Mouse (Mus musculus): ENCODE data around the gene Itgb2l.
"Not testable (repeated sequence)": the region's sequence is repeated elsewhere in the genome, so short reads cannot be mapped to it uniquely, and the experiment has no call there.

Itgb2l gene

GRCm38 (mm10) chr16:96443468-96443867 lies at the start of gene Itgb2l:
TSS of gene Itgb2l (minus strand) at chr16:96443619.
- DNase-seq (ENCODE audit: low spot score): no peak

- no peak for DNase-seq (ENCODE audit: low spot score)
These were observed 48.1 kb upstream of the Itgb2l start for GRCm38 (mm10) chr16:96491530-96491929.

GRCm38 (mm10) chr16:96488038-96488437 lies 44.6 kb upstream of the Itgb2l start:
- DNase-seq (ENCODE audit: low spot score): no peak

GRCm38 (mm10) chr16:96487007-96487684 lies 43.7 kb upstream of the Itgb2l start:
- no peak for DNase-seq (ENCODE audit: low spot score)

GRCm38 (mm10) chr16:96481791-96482190 lies 38.4 kb upstream of the Itgb2l start:
- no peak for DNase-seq (ENCODE audit: low spot score)

- DNase-seq (ENCODE audit: low spot score): no peak
These were observed 30.8 kb upstream of the Itgb2l start for GRCm38 (mm10) chr16:96474185-96474584.

- DNase-seq (ENCODE audit: low spot score): no peak
These were observed 29.4 kb upstream of the Itgb2l start for GRCm38 (mm10) chr16:96472816-96473215.

- no peak for DNase-seq (ENCODE audit: low spot score)
These were observed 28.9 kb upstream of the Itgb2l start for GRCm38 (mm10) chr16:96472361-96472760.

- DNase-seq (ENCODE audit: low spot score): no peak
These were observed 26.2 kb upstream of the Itgb2l start for GRCm38 (mm10) chr16:96469640-96470039.

- DNase-seq (ENCODE audit: low spot score): peak; percentile 51
These were observed 25.3 kb upstream of the Itgb2l start for GRCm38 (mm10) chr16:96468698-96469097.

- no peak for DNase-seq (ENCODE audit: low spot score)
These were observed 24.6 kb upstream of the Itgb2l start for GRCm38 (mm10) chr16:96468011-96468410.

GRCm38 (mm10) chr16:96467445-96467844 lies 24.0 kb upstream of the Itgb2l start, which contains the start of gene Pcp4:
TSS of gene Pcp4 (plus strand) at chr16:96467606.
- peak; percentile 71 for DNase-seq (ENCODE audit: low spot score)

GRCm38 (mm10) chr16:96460788-96461187 lies 17.4 kb upstream of the Itgb2l start:
- no peak for DNase-seq (ENCODE audit: low spot score)

GRCm38 (mm10) chr16:96459356-96459755 lies 15.9 kb upstream of the Itgb2l start:
- DNase-seq (ENCODE audit: low spot score): no peak

GRCm38 (mm10) chr16:96457612-96458011 lies 14.2 kb upstream of the Itgb2l start:
- DNase-seq (ENCODE audit: low spot score): no peak

- DNase-seq (ENCODE audit: low spot score): no peak
These were observed 10.7 kb upstream of the Itgb2l start for GRCm38 (mm10) chr16:96454086-96454485.

- DNase-seq (ENCODE audit: low spot score): not testable (repeated sequence)
These were observed 7.5 kb upstream of the Itgb2l start for GRCm38 (mm10) chr16:96450871-96451270.

GRCm38 (mm10) chr16:96441826-96442225 lies 1.6 kb downstream of the Itgb2l start:
- no peak for DNase-seq (ENCODE audit: low spot score)

GRCm38 (mm10) chr16:96440871-96441270 lies 2.5 kb downstream of the Itgb2l start:
- DNase-seq (ENCODE audit: low spot score): no peak

GRCm38 (mm10) chr16:96439682-96440081 lies 3.7 kb downstream of the Itgb2l start:
- DNase-seq (ENCODE audit: low spot score): no peak

- DNase-seq (ENCODE audit: low spot score): no peak
These were observed 4.5 kb downstream of the Itgb2l start for GRCm38 (mm10) chr16:96438946-96439345.

- no peak for DNase-seq (ENCODE audit: low spot score)
These were observed 9.2 kb downstream of the Itgb2l start for GRCm38 (mm10) chr16:96434024-96434785.

GRCm38 (mm10) chr16:96433266-96433665 lies 10.2 kb downstream of the Itgb2l start:
- DNase-seq (ENCODE audit: low spot score): no peak
